Mouse (Mus musculus): ENCODE measurements around the gene Ddx42.
"Not testable (repeated sequence)": the region's sequence is repeated elsewhere in the genome, so short reads cannot be mapped to it uniquely, and the experiment has no call there.

GRCm38 (mm10) chr11:106199997-106200396, 16.7 kb upstream of the Ddx42 start:
- TF ChIP-seq CTCF, POLR2A (IDR thresholded peaks at IDR 0.05; ENCODE audit: insufficient read depth, low read depth, low read length): not testable (repeated sequence)
